In the genomic region with DNA sequence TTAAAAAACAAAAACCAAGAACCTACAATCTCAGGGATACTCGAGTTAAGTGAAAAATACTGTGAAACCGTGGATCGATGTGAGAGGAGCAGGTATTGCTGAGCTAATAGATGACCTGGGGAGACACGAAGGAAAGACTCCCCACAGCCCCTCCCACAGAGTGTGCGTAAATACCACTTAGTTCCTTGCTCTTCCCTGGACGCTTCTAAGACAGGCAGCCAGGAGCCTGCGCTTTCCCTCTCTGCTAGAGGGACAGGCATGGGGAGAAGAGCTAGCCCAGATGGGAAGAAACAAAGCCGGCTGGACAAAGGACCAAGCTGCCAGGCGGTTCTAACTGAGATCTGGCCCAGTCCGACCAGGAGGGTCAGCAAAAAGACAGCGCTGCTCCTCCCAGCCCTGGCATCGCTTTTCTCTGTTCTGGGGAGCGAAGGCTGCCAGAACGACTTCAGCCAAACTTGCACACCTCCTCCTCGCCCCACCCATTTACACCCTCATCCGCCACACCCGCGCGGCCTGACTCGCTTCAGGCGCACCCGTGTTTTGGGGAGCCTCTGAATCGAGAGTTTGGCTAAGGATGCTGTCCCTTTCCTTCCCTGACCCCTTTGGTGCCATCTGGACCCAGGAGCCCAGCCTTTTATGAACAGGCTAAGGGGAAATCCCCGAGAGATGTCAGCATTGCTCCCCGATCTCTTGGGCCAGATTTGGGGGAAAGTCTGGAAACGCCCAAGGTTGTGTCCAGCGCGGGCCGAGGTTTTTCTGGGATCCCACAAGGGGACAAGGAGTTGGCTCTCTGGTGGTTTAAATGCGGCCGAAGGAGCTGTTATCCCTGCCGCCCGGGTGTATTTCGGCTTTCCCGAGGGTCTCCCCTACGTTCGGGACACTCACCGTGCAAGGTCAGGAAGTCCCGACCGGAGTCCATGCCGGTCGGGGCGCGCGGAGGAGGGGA, we compare ENCODE assay signal across 8 mouse cellular contexts. TPM values are rescaled to one million over a fixed set of nuclear protein-coding genes. Genes with fewer than 3 reads are reported as not detected.
DNase-seq lines count a peak whose midpoint lies in the region; ATAC-seq lines count a peak whose summit lies in the region.

No protein-coding gene starts in this region.

- no peaks in the 10 kb centered on the region for H3K9me3 ChIP-seq in kidney, embryonic 14.5 days (ENCODE audit: control insufficient read depth, low read length)
- H3K9me3 ChIP-seq in forebrain, embryonic 13.5 days (replicated peaks): no peaks in the 10 kb centered on the region
- no peaks in the 10 kb centered on the region for H3K9me3 ChIP-seq in hindbrain, embryonic 12.5 days (replicated peaks)
- H3K9me3 ChIP-seq in liver, embryonic 16.5 days (replicated peaks; ENCODE audit: control insufficient read depth, low read length): no peaks in the 10 kb centered on the region

- peaks cover 4% of the 10 kb centered on the region; the same call in 1 of the 2 replicates for H3K27me3 ChIP-seq in kidney, embryonic 14.5 days (ENCODE audit: control insufficient read depth, insufficient read depth, low read length)
- peaks cover 49% of the 10 kb centered on the region for H3K27me3 ChIP-seq in forebrain, embryonic 13.5 days
- peaks cover 33% of the 10 kb centered on the region; the same call in 1 of the 2 replicates for H3K27me3 ChIP-seq in hindbrain, embryonic 12.5 days
- H3K27me3 ChIP-seq in liver, embryonic 16.5 days (ENCODE audit: control insufficient read depth, insufficient read depth, low read depth, low read length): peaks cover 42% of the 10 kb centered on the region

- WGBS in kidney, embryonic 14.5 days: 3% methylated on average over 45 of the region's 45 CpGs
- WGBS in forebrain, embryonic 13.5 days: 3% methylated on average over 45 of the region's 45 CpGs
- WGBS in hindbrain, embryonic 12.5 days: 3% methylated on average over 45 of the region's 45 CpGs
- WGBS in liver, embryonic 16.5 days (ENCODE audit: insufficient replicate concordance): 6% methylated on average over 45 of the region's 45 CpGs

- H3K4me1 ChIP-seq in kidney, embryonic 14.5 days (ENCODE audit: control insufficient read depth, insufficient read depth, low read length): peaks cover 15% of the 10 kb centered on the region
- peaks cover 35% of the 10 kb centered on the region for H3K4me1 ChIP-seq in forebrain, embryonic 13.5 days
- peaks cover 48% of the 10 kb centered on the region for H3K4me1 ChIP-seq in hindbrain, embryonic 12.5 days
- peaks cover 2% of the 10 kb centered on the region; the same call in 1 of the 2 replicates for H3K4me1 ChIP-seq in liver, embryonic 16.5 days (ENCODE audit: control insufficient read depth, low read depth, low read length)

- no peak overlapping the region for H3K27ac ChIP-seq in kidney, embryonic 14.5 days (ENCODE audit: low read depth, low read length)
- no peak overlapping the region for H3K27ac ChIP-seq in forebrain, embryonic 13.5 days
- H3K27ac ChIP-seq in hindbrain, embryonic 12.5 days: peak overlapping the region; percentile 55; the same call in 1 of the 2 replicates
- H3K27ac ChIP-seq in liver, embryonic 16.5 days (ENCODE audit: low read length): no peak overlapping the region

- DNase-seq in kidney, adult 9 months: no peak
- peak; percentile 64 for DNase-seq in adrenal gland, postnatal 10 days
- peak; percentile 37 for DNase-seq in right cerebral cortex, postnatal 14 days

- ATAC-seq in kidney, embryonic 14.5 days (ENCODE audit: low FRiP score, low TSS enrichment): no peak
- ATAC-seq in forebrain, embryonic 13.5 days: no peak
- no peak for ATAC-seq in hindbrain, embryonic 12.5 days (ENCODE audit: low FRiP score)
- no peak for ATAC-seq in liver, embryonic 16.5 days (ENCODE audit: low read depth)
- no peak for ATAC-seq in megakaryocyte progenitor cell, adult 5-6 weeks (replicated peaks; ENCODE audit: poor library complexity)

- peak overlapping the region; percentile 80 for H3K4me2 ChIP-seq in kidney, embryonic 14.5 days (replicated peaks; ENCODE audit: low read depth, low read length)
- peak overlapping the region; percentile 72 for H3K4me2 ChIP-seq in forebrain, embryonic 13.5 days
- peak overlapping the region; percentile 81 for H3K4me2 ChIP-seq in hindbrain, embryonic 12.5 days (replicated peaks)
- peak overlapping the region; percentile 49 for H3K4me2 ChIP-seq in liver, embryonic 16.5 days (ENCODE audit: low read depth, low read length)

- H3K36me3 ChIP-seq in kidney, embryonic 14.5 days (ENCODE audit: control insufficient read depth, insufficient read depth, low read length): no peaks in the 10 kb centered on the region
- H3K36me3 ChIP-seq in forebrain, embryonic 13.5 days (ENCODE audit: poor library complexity, severe bottlenecking): no peaks in the 10 kb centered on the region
- H3K36me3 ChIP-seq in hindbrain, embryonic 12.5 days: no peaks in the 10 kb centered on the region
- H3K36me3 ChIP-seq in liver, embryonic 16.5 days (ENCODE audit: control insufficient read depth, insufficient read depth): no peaks in the 10 kb centered on the region

- H3K4me3 ChIP-seq in kidney, embryonic 14.5 days (ENCODE audit: low read length): peak overlapping the region; percentile 53
- peak overlapping the region; percentile 46 for H3K4me3 ChIP-seq in forebrain, embryonic 13.5 days
- H3K4me3 ChIP-seq in hindbrain, embryonic 12.5 days: peak overlapping the region; percentile 55
- H3K4me3 ChIP-seq in liver, embryonic 16.5 days (ENCODE audit: low read depth, low read length): peak overlapping the region; percentile 51

- peak overlapping the region; percentile 46 for H3K9ac ChIP-seq in kidney, embryonic 14.5 days (ENCODE audit: low read depth, low read length)
- peak overlapping the region; percentile 56 for H3K9ac ChIP-seq in forebrain, embryonic 13.5 days
- H3K9ac ChIP-seq in hindbrain, embryonic 12.5 days: peak overlapping the region; percentile 69
- no peak overlapping the region; the same call in 1 of the 2 replicates for H3K9ac ChIP-seq in liver, embryonic 16.5 days (ENCODE audit: low read depth, low read length)

RNA-seq across cellular contexts. Expression of gene Plcd1, which starts 0.6 kb away (rescaled TPM):
- polyA plus RNA-seq in kidney, embryonic 14.5 days (2014; fragmentation: Nextera tagmentation; extraction: Ambion mirVana): 18.5 and 18.7 TPM in 2 replicates
- total RNA-seq in adrenal gland, postnatal 10 days (2021): 10 to 100 TPM; 11.2 to 15.6 TPM
- polyA plus RNA-seq in forebrain, embryonic 13.5 days (2015; fragmentation: Nextera tagmentation; extraction: Ambion mirVana): 8.4 and 12.2 TPM in 2 replicates
- polyA plus RNA-seq in hindbrain, embryonic 12.5 days (2016; fragmentation: Nextera tagmentation; extraction: Ambion mirVana): 33.7 and 35.6 TPM in 2 replicates
- polyA plus RNA-seq in liver, embryonic 16.5 days (2015; fragmentation: Nextera tagmentation; extraction: Ambion mirVana): 1.5 and 1.6 TPM in 2 replicates
- not detected in 2 replicates for total RNA-seq in megakaryocyte progenitor cell, adult 5-6 weeks (2015)
- 0.14 and 0.29 TPM in 2 replicates for total RNA-seq in megakaryocyte progenitor cell, adult 5-6 weeks (2017)

RNA-seq across cellular contexts. Expression of gene Dlec1, which starts 9.5 kb away (rescaled TPM):
- 2.4 and 3.2 TPM in 2 replicates for polyA plus RNA-seq in kidney, embryonic 14.5 days (2014; fragmentation: Nextera tagmentation; extraction: Ambion mirVana)
- total RNA-seq in adrenal gland, postnatal 10 days (2021): 1 to 10 TPM in 1 of 2 experiments, under 1 TPM in 1; 0.84 to 1.6 TPM
- polyA plus RNA-seq in forebrain, embryonic 13.5 days (2015; fragmentation: Nextera tagmentation; extraction: Ambion mirVana): 0.57 and 0.86 TPM in 2 replicates
- polyA plus RNA-seq in hindbrain, embryonic 12.5 days (2016; fragmentation: Nextera tagmentation; extraction: Ambion mirVana): 1.4 and 1.9 TPM in 2 replicates
- 0.02 and 0.05 TPM in 2 replicates for polyA plus RNA-seq in liver, embryonic 16.5 days (2015; fragmentation: Nextera tagmentation; extraction: Ambion mirVana)
- total RNA-seq in megakaryocyte progenitor cell, adult 5-6 weeks (2015): 0.37 and 3.9 TPM in 2 replicates
- total RNA-seq in megakaryocyte progenitor cell, adult 5-6 weeks (2017): 1.9 TPM in 1 of 2 replicates, not detected in the other

RNA-seq across cellular contexts. Expression of gene Vill, which starts 40.2 kb away (rescaled TPM):
- polyA plus RNA-seq in kidney, embryonic 14.5 days (2014; fragmentation: Nextera tagmentation; extraction: Ambion mirVana): 26.6 and 40.4 TPM in 2 replicates
- total RNA-seq in adrenal gland, postnatal 10 days (2021): 1 to 10 TPM; 4.8 to 5.1 TPM
- 3.9 and 4.3 TPM in 2 replicates for polyA plus RNA-seq in forebrain, embryonic 13.5 days (2015; fragmentation: Nextera tagmentation; extraction: Ambion mirVana)
- 13.8 and 14.9 TPM in 2 replicates for polyA plus RNA-seq in hindbrain, embryonic 12.5 days (2016; fragmentation: Nextera tagmentation; extraction: Ambion mirVana)
- 10.2 and 11.3 TPM in 2 replicates for polyA plus RNA-seq in liver, embryonic 16.5 days (2015; fragmentation: Nextera tagmentation; extraction: Ambion mirVana)
- 9.2 and 10.8 TPM in 2 replicates for total RNA-seq in megakaryocyte progenitor cell, adult 5-6 weeks (2015)
- total RNA-seq in megakaryocyte progenitor cell, adult 5-6 weeks (2017): 34.4 and 37.7 TPM in 2 replicates
